Mouse (Mus musculus): ENCODE data around the gene Aplp2. TPM values are rescaled to one million over a fixed set of nuclear protein-coding genes. Genes with fewer than 3 reads are reported as not detected.

Aplp2 gene
- polyA plus RNA-seq, 1 experiment: 78.0 TPM

GRCm38 (mm10) chr9:31156594-31156993 lies 55.0 kb downstream of the Aplp2 start:
- 92% methylated on average over 8 of the region's 8 CpGs for WGBS
- Histone ChIP-seq H3K27ac (ENCODE audit: insufficient read depth, low read length) (no peak overlapping the region), H3K36me3 (ENCODE audit: control insufficient read depth, insufficient read depth, low read length) (peaks cover 11% of the 10 kb centered on the region), H3K27me3 (ENCODE audit: control insufficient read depth, insufficient read depth, low read length) (no peaks in the 10 kb centered on the region), H3K4me3 (ENCODE audit: extremely low read depth, insufficient read depth, insufficient read length) (no peak overlapping the region), H3K4me1 (ENCODE audit: control insufficient read depth, insufficient read depth, insufficient read length) (no peaks in the 10 kb centered on the region)
- DNase-seq (ENCODE audit: low read depth in 1 of 2, low spot score in 2 of 2): no peak
- no peak for TF ChIP-seq CTCF (IDR thresholded peaks at IDR 0.05; ENCODE audit: extremely low read depth, insufficient read depth, insufficient read length, insufficient replicate concordance)

GRCm38 (mm10) chr9:31151050-31151449 lies 60.6 kb downstream of the Aplp2 start:
- 76% methylated on average over 2 of the region's 2 CpGs for WGBS
- no peak for TF ChIP-seq CTCF (IDR thresholded peaks at IDR 0.05; ENCODE audit: extremely low read depth, insufficient read depth, insufficient read length, insufficient replicate concordance)
- no peak for TF ChIP-seq POLR2A (IDR thresholded peaks at IDR 0.05; ENCODE audit: low read depth, low read length)
- no peak for DNase-seq (ENCODE audit: low read depth in 1 of 2, low spot score in 2 of 2)
- no peak overlapping the region for H3K4me3 ChIP-seq (ENCODE audit: extremely low read depth, insufficient read depth, insufficient read length)
- no peaks in the 10 kb centered on the region for H3K36me3 ChIP-seq (ENCODE audit: control insufficient read depth, insufficient read depth, low read length)
- H3K27me3 ChIP-seq (ENCODE audit: control insufficient read depth, insufficient read depth, low read length): no peaks in the 10 kb centered on the region
- no peaks in the 10 kb centered on the region for H3K4me1 ChIP-seq (ENCODE audit: control insufficient read depth, insufficient read depth, insufficient read length)
- H3K27ac ChIP-seq (ENCODE audit: insufficient read depth, low read length): no peak overlapping the region

- TF ChIP-seq POLR2A (IDR thresholded peaks at IDR 0.05; ENCODE audit: low read depth, low read length): no peak
- 92% methylated on average over 7 of the region's 7 CpGs for WGBS
- Histone ChIP-seq H3K36me3 (ENCODE audit: control insufficient read depth, insufficient read depth, low read length) (no peaks in the 10 kb centered on the region), H3K27ac (ENCODE audit: insufficient read depth, low read length) (no peak overlapping the region), H3K4me1 (ENCODE audit: control insufficient read depth, insufficient read depth, insufficient read length) (no peaks in the 10 kb centered on the region; the same call in 1 of the 2 replicates), H3K27me3 (ENCODE audit: control insufficient read depth, insufficient read depth, low read length) (no peaks in the 10 kb centered on the region), H3K4me3 (ENCODE audit: extremely low read depth, insufficient read depth, insufficient read length) (no peak overlapping the region)
- no peak for DNase-seq (ENCODE audit: low read depth in 1 of 2, low spot score in 2 of 2)
Observed at GRCm38 (mm10) chr9:31148135-31148534, 63.5 kb downstream of the Aplp2 start.

GRCm38 (mm10) chr9:31145272-31145925 lies 66.2 kb downstream of the Aplp2 start:
- H3K27me3 ChIP-seq (ENCODE audit: control insufficient read depth, insufficient read depth, low read length): no peaks in the 10 kb centered on the region
- DNase-seq (ENCODE audit: low read depth in 1 of 2, low spot score in 2 of 2): peak in 1 of 2 experiments; percentile 23
- H3K27ac ChIP-seq (ENCODE audit: insufficient read depth, low read length): no peak overlapping the region
- WGBS: 43% methylated on average over 7 of the region's 7 CpGs
- H3K4me3 ChIP-seq (ENCODE audit: extremely low read depth, insufficient read depth, insufficient read length): no peak overlapping the region
- H3K36me3 ChIP-seq (ENCODE audit: control insufficient read depth, insufficient read depth, low read length): no peaks in the 10 kb centered on the region
- no peaks in the 10 kb centered on the region; the same call in 1 of the 2 replicates for H3K4me1 ChIP-seq (ENCODE audit: control insufficient read depth, insufficient read depth, insufficient read length)
- TF ChIP-seq POLR2A (IDR thresholded peaks at IDR 0.05; ENCODE audit: low read depth, low read length): no peak
- TF ChIP-seq CTCF (IDR thresholded peaks at IDR 0.05; ENCODE audit: extremely low read depth, insufficient read depth, insufficient read length, insufficient replicate concordance): no peak

- Histone ChIP-seq H3K27me3 (ENCODE audit: control insufficient read depth, insufficient read depth, low read length) (no peaks in the 10 kb centered on the region), H3K4me3 (ENCODE audit: extremely low read depth, insufficient read depth, insufficient read length) (no peak overlapping the region), H3K36me3 (ENCODE audit: control insufficient read depth, insufficient read depth, low read length) (no peaks in the 10 kb centered on the region), H3K27ac (ENCODE audit: insufficient read depth, low read length) (no peak overlapping the region), H3K4me1 (ENCODE audit: control insufficient read depth, insufficient read depth, insufficient read length) (no peaks in the 10 kb centered on the region; the same call in 1 of the 2 replicates)
- 100% methylated on average over 1 of the region's 1 CpGs for WGBS
- DNase-seq (ENCODE audit: low read depth in 1 of 2, low spot score in 2 of 2): no peak
- TF ChIP-seq CTCF (IDR thresholded peaks at IDR 0.05; ENCODE audit: extremely low read depth, insufficient read depth, insufficient read length, insufficient replicate concordance) (no peak), POLR2A (IDR thresholded peaks at IDR 0.05; ENCODE audit: low read depth, low read length) (no peak)
Observed at GRCm38 (mm10) chr9:31142924-31143323, 68.7 kb downstream of the Aplp2 start.

- Histone ChIP-seq H3K4me3 (ENCODE audit: extremely low read depth, insufficient read depth, insufficient read length) (no peak overlapping the region), H3K27ac (ENCODE audit: insufficient read depth, low read length) (no peak overlapping the region), H3K4me1 (ENCODE audit: control insufficient read depth, insufficient read depth, insufficient read length) (peaks cover 9% of the 10 kb centered on the region), H3K36me3 (ENCODE audit: control insufficient read depth, insufficient read depth, low read length) (no peaks in the 10 kb centered on the region), H3K27me3 (ENCODE audit: control insufficient read depth, insufficient read depth, low read length) (0 out of 2 replicates have a peak, but pooled peaks cover 2% of the 10 kb centered on the region)
- DNase-seq (ENCODE audit: low read depth in 1 of 2, low spot score in 2 of 2): no peak
- TF ChIP-seq POLR2A (IDR thresholded peaks at IDR 0.05; ENCODE audit: low read depth, low read length) (no peak), CTCF (IDR thresholded peaks at IDR 0.05; ENCODE audit: extremely low read depth, insufficient read depth, insufficient read length, insufficient replicate concordance) (no peak)
- WGBS: 74% methylated on average over 5 of the region's 5 CpGs
Observed at GRCm38 (mm10) chr9:31133131-31133530, 78.5 kb downstream of the Aplp2 start.

GRCm38 (mm10) chr9:31131205-31131968 lies 80.2 kb downstream of the Aplp2 start, which contains the start of gene St14:
Gene St14 (minus strand): TSS chr9:31131853.
- WGBS: 1% methylated on average over 74 of the region's 74 CpGs
- H3K27ac ChIP-seq (ENCODE audit: insufficient read depth, low read length): no peak within 1 kb of the TSS; the same call in 1 of the 2 replicates
- no peaks in the 10 kb centered on the region for H3K36me3 ChIP-seq (ENCODE audit: control insufficient read depth, insufficient read depth, low read length)
- peaks cover 9% of the 10 kb centered on the region for H3K4me1 ChIP-seq (ENCODE audit: control insufficient read depth, insufficient read depth, insufficient read length)
- 0 out of 2 replicates have a peak, but pooled peaks cover 2% of the 10 kb centered on the region for H3K27me3 ChIP-seq (ENCODE audit: control insufficient read depth, insufficient read depth, low read length)
- no peak for TF ChIP-seq CTCF (IDR thresholded peaks at IDR 0.05; ENCODE audit: extremely low read depth, insufficient read depth, insufficient read length, insufficient replicate concordance)
- TF ChIP-seq POLR2A (IDR thresholded peaks at IDR 0.05; ENCODE audit: low read depth, low read length): no peak
- DNase-seq (ENCODE audit: low read depth in 1 of 2, low spot score in 2 of 2): peak in 1 of 2 experiments; percentile 68
- peak within 1 kb of the TSS; percentile 60 for H3K4me3 ChIP-seq (ENCODE audit: extremely low read depth, insufficient read depth, insufficient read length)

Measured in spleen, adult 2 months (tissue).